Mouse (Mus musculus) brain, adult 10 weeks (tissue): ENCODE measurements around the gene Olfr1441. TPM values are rescaled to one million over a fixed set of nuclear protein-coding genes. Genes with fewer than 3 reads are reported as not detected.

Source experiments
- polyA plus RNA-seq: library from polyadenylated mRNA; stranded (reverse); fragments of 350-450 nt; fragmentation: Illumina TruSeq; extraction: RNeasy Lipid Tissue Mini Kit (QIAGEN cat#74804); gene quantifications from one replicate; pipeline ENCODE4 v1.2.3, GENCODE M21; 2015; ENCODE audit warnings: low read depth, low replicate concordance

Olfr1441 gene
- polyA plus RNA-seq = not detected

GRCm38 (mm10) chr19:12417361-12417760, at the start of gene Olfr1441:
Olfr1441 (plus strand) TSS chr19:12417433.

DNA sequence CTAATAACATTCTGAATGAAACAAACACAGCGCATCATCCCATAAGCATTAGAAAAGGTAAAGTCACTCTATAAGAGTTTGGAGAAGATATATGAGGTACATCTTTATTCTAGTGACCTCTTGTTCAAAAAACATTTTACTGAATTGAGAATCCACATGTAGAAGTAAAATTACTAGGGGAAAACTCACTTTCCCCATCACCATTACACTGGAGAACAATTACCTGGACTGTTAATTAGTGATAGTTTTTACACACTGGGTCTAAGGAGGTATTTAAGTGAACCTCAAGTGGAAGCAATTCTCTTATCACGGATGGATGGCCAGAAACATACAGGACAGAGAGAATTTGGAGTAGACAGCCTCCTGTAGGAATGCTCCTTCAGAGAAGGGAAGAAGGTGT, 30.3 kb upstream of the Olfr1441 start, which contains the start of gene Olfr1440:
Gene Olfr1440 (plus strand): TSS at position 301 of the 400 bp plus-strand sequence.

DNA sequence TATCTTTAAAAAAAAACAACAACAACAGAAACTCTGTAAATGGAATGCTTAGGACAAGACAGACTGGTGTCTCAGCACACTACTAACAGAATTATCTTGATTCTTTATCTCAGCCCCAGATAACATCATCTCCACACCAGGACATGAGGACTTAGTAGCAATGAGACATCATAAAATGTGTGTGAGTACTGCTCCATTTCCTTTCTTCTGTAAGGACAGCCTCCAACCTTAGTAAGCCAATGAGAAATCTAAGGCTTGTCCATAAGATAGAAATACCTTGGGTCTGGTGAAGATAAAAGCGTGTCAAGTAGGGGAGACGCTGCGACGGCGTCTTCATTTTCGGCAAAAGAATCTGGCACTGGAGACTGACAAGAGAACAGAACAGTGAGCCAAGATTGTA, 10.4 kb downstream of the Olfr1441 start, which contains the start of gene Pfpl:
Gene Pfpl (plus strand): TSS at position 301 of the 400 bp plus-strand sequence.

GRCm38 (mm10) chr19:12460282-12461249, 43.3 kb downstream of the Olfr1441 start, which contains the start of gene Mpeg1:
Mpeg1 (plus strand) TSS chr19:12460779.

Other genes with a start within 250 kb of the Olfr1441 start
- not detected for gene Olfr1555-ps1, start 247.3 kb upstream of the Olfr1441 start, polyA plus RNA-seq
- not detected for gene Olfr1431, start 216.8 kb upstream of the Olfr1441 start, polyA plus RNA-seq
- not detected for gene Olfr1432, start 184.8 kb upstream of the Olfr1441 start, polyA plus RNA-seq
- gene Olfr262, start 175.8 kb upstream of the Olfr1441 start, polyA plus RNA-seq = not detected
- not detected for gene Olfr235, start 156.4 kb upstream of the Olfr1441 start, polyA plus RNA-seq
- not detected for gene Olfr1434, start 137.6 kb upstream of the Olfr1441 start, polyA plus RNA-seq
- not detected for gene Olfr1436, start 118.3 kb upstream of the Olfr1441 start, polyA plus RNA-seq
- not detected for gene Olfr1437, start 92.3 kb upstream of the Olfr1441 start, polyA plus RNA-seq
- gene Olfr1438-ps1, start 81.5 kb upstream of the Olfr1441 start, polyA plus RNA-seq = not detected
- not detected for gene Olfr1440, start 30.2 kb upstream of the Olfr1441 start, polyA plus RNA-seq
- gene Pfpl, start 10.5 kb downstream of the Olfr1441 start, polyA plus RNA-seq = not detected
- gene Mpeg1, start 43.3 kb downstream of the Olfr1441 start, polyA plus RNA-seq = 18.2 TPM
- gene Dtx4, start 84.0 kb downstream of the Olfr1441 start, polyA plus RNA-seq = 21.8 TPM
- 2.2 TPM for gene Fam111a, start 128.3 kb downstream of the Olfr1441 start, polyA plus RNA-seq
- not detected for gene Gm4952, start 182.5 kb downstream of the Olfr1441 start, polyA plus RNA-seq
- not detected for gene Glyat, start 215.9 kb downstream of the Olfr1441 start, polyA plus RNA-seq